Mouse (Mus musculus) neural tube, embryonic 13.5 days (tissue): ENCODE data around the gene S1pr5. TPM values are rescaled to one million over a fixed set of nuclear protein-coding genes. Genes with fewer than 3 reads are reported as not detected.

ENCODE experiments used
- ATAC-seq: fragments of 200-750 bp; cut with Nextera tagmentation; 2 replicates; pipeline ENCODE4 v1.8.0; 2017; ENCODE audit warnings: low read depth, mild to moderate bottlenecking, moderate TSS enrichment, moderate library complexity
- H3K27ac ChIP-seq: fragments of 300-500 bp; sonication (generic); replicated peaks from 2 replicates; pipeline ENCODE4 v1.5.1; 2015; ENCODE audit warnings: moderate library complexity, mild to moderate bottlenecking, inconsistent platforms
- H3K27me3 ChIP-seq: fragments of 300-500 bp; sonication (generic); 2 replicates; pipeline ENCODE4 v1.6.1; 2015; ENCODE audit warnings: mild to moderate bottlenecking, inconsistent platforms
- H3K36me3 ChIP-seq: fragments of 300-500 bp; sonication (generic); 2 replicates; pipeline ENCODE4 v1.6.1; 2015; ENCODE audit warnings: mild to moderate bottlenecking, inconsistent platforms
- H3K4me1 ChIP-seq: fragments of 300-500 bp; sonication (generic); replicated peaks from 2 replicates; pipeline ENCODE4 v1.6.1; 2015; ENCODE audit warnings: inconsistent platforms
- H3K4me2 ChIP-seq: fragments of 300-500 bp; sonication (generic); 2 replicates; pipeline ENCODE4 v1.6.1; 2015; ENCODE audit warnings: inconsistent platforms, mild to moderate bottlenecking, moderate library complexity
- H3K4me3 ChIP-seq: fragments of 300-500 bp; sonication (generic); 2 replicates; pipeline ENCODE4 v1.5.1; 2015; ENCODE audit warnings: mild to moderate bottlenecking, inconsistent platforms
- H3K9ac ChIP-seq: fragments of 300-500 bp; sonication (generic); 2 replicates; pipeline ENCODE4 v1.6.1; 2015; ENCODE audit warnings: moderate library complexity, mild to moderate bottlenecking, inconsistent platforms
- H3K9me3 ChIP-seq: fragments of 300-500 bp; sonication (generic); 2 replicates; pipeline ENCODE4 v1.6.1; 2016; ENCODE audit warnings: inconsistent platforms
- WGBS: fragments of 180-500 bp; shearing (Covaris S2); methylation state at CpG from one replicate; pipeline ENCODE4 v1.1.7; 2015; 5-methylcytosine and 5-hydroxymethylcytosine counted together
- polyA plus RNA-seq: library from polyadenylated mRNA; unstranded; fragments of >200 nt; fragmentation: Nextera tagmentation; extraction: Ambion mirVana; gene quantifications from 2 replicates; pipeline ENCODE4 v1.2.1, GENCODE M21; 2015

S1pr5 gene
- polyA plus RNA-seq, 1 experiment from 2014 or later, result 3.0 TPM

- Histone ChIP-seq H3K27me3 (no peaks in the 10 kb centered on the region), H3K27ac (no peak overlapping the region), H3K9me3 (no peaks in the 10 kb centered on the region), H3K4me3 (no peak overlapping the region), H3K4me2 (no peak overlapping the region), H3K9ac (no peak overlapping the region), H3K36me3 (peaks cover 4% of the 10 kb centered on the region; the same call in 1 of the 2 replicates), H3K4me1 (peaks cover 37% of the 10 kb centered on the region)
- no peak for ATAC-seq
- WGBS, result 80% methylated on average over 4 of the region's 4 CpGs
Observed at GRCm38 (mm10) chr9:21194787-21195493, 53.3 kb downstream of the S1pr5 start.

- Histone ChIP-seq H3K36me3 (no peaks in the 10 kb centered on the region), H3K9me3 (no peaks in the 10 kb centered on the region), H3K27me3 (no peaks in the 10 kb centered on the region), H3K9ac (no peak overlapping the region), H3K27ac (no peak overlapping the region), H3K4me2 (no peak overlapping the region), H3K4me3 (no peak overlapping the region), H3K4me1 (peaks cover 34% of the 10 kb centered on the region)
- ATAC-seq, result no peak
- WGBS, result 87% methylated on average over 3 of the region's 3 CpGs
Observed at GRCm38 (mm10) chr9:21193786-21194185, 54.5 kb downstream of the S1pr5 start.

Other genes starting within 250 kb of the S1pr5 start
- gene Mrpl4, start 245.7 kb downstream of the S1pr5 start, polyA plus RNA-seq, result 105 and 110 TPM in 2 replicates
- gene Icam1, start 232.5 kb downstream of the S1pr5 start, polyA plus RNA-seq, result 3.9 and 4.8 TPM in 2 replicates
- 0.33 and 0.56 TPM in 2 replicates for gene Icam4, start 219.1 kb downstream of the S1pr5 start, polyA plus RNA-seq
- gene Icam5, start 216.4 kb downstream of the S1pr5 start, polyA plus RNA-seq, result 0.45 and 0.68 TPM in 2 replicates
- gene Zglp1, start 181.3 kb downstream of the S1pr5 start, polyA plus RNA-seq, result 1.4 and 2.1 TPM in 2 replicates
- 0.91 and 0.98 TPM in 2 replicates for gene Gm49373, start 175.3 kb downstream of the S1pr5 start, polyA plus RNA-seq
- 52.1 and 60.2 TPM in 2 replicates for gene Fdx1l, start 174.8 kb downstream of the S1pr5 start, polyA plus RNA-seq
- 1.3 and 1.6 TPM in 2 replicates for gene Gm38431, start 156.4 kb downstream of the S1pr5 start, polyA plus RNA-seq
- 37.3 and 38.3 TPM in 2 replicates for gene Raver1, start 156.4 kb downstream of the S1pr5 start, polyA plus RNA-seq
- gene Tyk2, start 117.2 kb downstream of the S1pr5 start, polyA plus RNA-seq, result 11.7 TPM in 2 replicates
- gene Cdc37, start 98.5 kb downstream of the S1pr5 start, polyA plus RNA-seq, result 228 and 273 TPM in 2 replicates
- gene Pde4a, start 82.7 kb downstream of the S1pr5 start, polyA plus RNA-seq, result 17.5 and 18.9 TPM in 2 replicates
- 60.9 and 64.4 TPM in 2 replicates for gene Keap1, start 9.1 kb downstream of the S1pr5 start, polyA plus RNA-seq
- gene Atg4d, start 16.9 kb upstream of the S1pr5 start, polyA plus RNA-seq, result 55.3 and 56.1 TPM in 2 replicates
- gene Kri1, start 39.5 kb upstream of the S1pr5 start, polyA plus RNA-seq, result 11.1 and 15.1 TPM in 2 replicates
- gene Cdkn2d, start 43.0 kb upstream of the S1pr5 start, polyA plus RNA-seq, result 95.5 and 114 TPM in 2 replicates
- gene Ap1m2, start 63.9 kb upstream of the S1pr5 start, polyA plus RNA-seq, result 0.89 and 1.1 TPM in 2 replicates
- gene Slc44a2, start 72.3 kb upstream of the S1pr5 start, polyA plus RNA-seq, result 70.1 and 73.1 TPM in 2 replicates
- gene Ilf3, start 119.4 kb upstream of the S1pr5 start, polyA plus RNA-seq, result 226 and 229 TPM in 2 replicates
- 49.1 and 50.4 TPM in 2 replicates for gene Qtrt1, start 163.4 kb upstream of the S1pr5 start, polyA plus RNA-seq
- gene Dnm2, start 176.5 kb upstream of the S1pr5 start, polyA plus RNA-seq, result 65.0 and 69.7 TPM in 2 replicates